Mouse (Mus musculus) common myeloid progenitor, adult 5-6 weeks (primary cell): ENCODE data around the gene Gm12169. TPM values are rescaled to one million over a fixed set of nuclear protein-coding genes. Genes with fewer than 3 reads are reported as not detected.

ENCODE experiments used
- ATAC-seq: replicated peaks from 2 replicates; pipeline ENCODE4 v1.8.0; 2016; ENCODE audit warnings: low read depth, mild to moderate bottlenecking, moderate TSS enrichment, inconsistent platforms; ENCODE audit not compliant: poor library complexity, severe bottlenecking
- total RNA-seq: library from RNA; stranded (forward); fragments of 200-1000, 187-1606 nt; gene quantifications from 2 replicates; pipeline ENCODE4 v1.2.3, GENCODE M21; 2017

Gm12169 gene
- total RNA-seq, 1 experiment from 2014 or later, result not detected

DNA sequence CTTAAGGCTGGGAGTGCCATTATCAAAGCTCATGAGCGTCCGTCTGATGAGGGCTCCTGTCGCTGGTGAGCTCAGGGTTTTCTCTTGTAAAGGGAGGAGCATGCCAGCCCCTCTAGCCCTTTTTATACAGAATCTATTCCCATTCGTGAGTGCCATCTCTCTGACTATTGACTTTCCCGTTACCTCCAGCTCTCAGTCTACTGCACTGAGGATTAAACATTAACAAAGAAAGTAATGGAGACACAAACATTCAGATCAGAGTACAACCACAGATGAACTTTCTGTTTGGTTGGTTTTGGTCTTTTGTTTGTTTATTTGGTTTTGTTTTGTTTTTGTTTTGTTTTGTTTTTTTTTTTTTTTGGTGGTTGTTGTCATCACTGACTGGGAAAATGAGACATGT lies 58.7 kb downstream of the Gm12169 start:
- ATAC-seq, result no peak

Other genes with a start within 250 kb of the Gm12169 start
- gene Cyfip2, start 211.4 kb upstream of the Gm12169 start, total RNA-seq, result 52.5 and 69.0 TPM in 2 replicates
- gene Itk, start 134.7 kb upstream of the Gm12169 start, total RNA-seq, result 0.87 and 1.1 TPM in 2 replicates
- gene Fam71b, start 127.7 kb upstream of the Gm12169 start, total RNA-seq, result not detected in 2 replicates
- 38.7 and 45.2 TPM in 2 replicates for gene Med7, start 87.3 kb upstream of the Gm12169 start, total RNA-seq
- gene Havcr2, start 69.3 kb upstream of the Gm12169 start, total RNA-seq, result 1.2 and 4.4 TPM in 2 replicates
- not detected in 2 replicates for gene BC053393, start 47.3 kb downstream of the Gm12169 start, total RNA-seq
- gene Dppa1, start 105.0 kb downstream of the Gm12169 start, total RNA-seq, result not detected in 2 replicates
- gene Timd2, start 182.8 kb downstream of the Gm12169 start, total RNA-seq, result not detected in 2 replicates
- not detected in 2 replicates for gene Havcr1, start 210.9 kb downstream of the Gm12169 start, total RNA-seq